Mouse (Mus musculus) liver, adult 2 months (tissue): ENCODE measurements around the gene Sec14l3.

Source experiments
- CTCF ChIP-seq: fragments of 200-500 bp; IDR thresholded peaks from 2 replicates; pipeline ENCODE4 v1.5.1; 2011; ENCODE audit warnings: low read depth, low read length, control low read depth
- POLR2A ChIP-seq: fragments of 200-500 bp; IDR thresholded peaks from 2 replicates; pipeline ENCODE4 v1.6.1; 2011; ENCODE audit warnings: low read length, control low read depth; ENCODE audit not compliant: insufficient read depth; ENCODE audit errors: extremely low read depth

DNA sequence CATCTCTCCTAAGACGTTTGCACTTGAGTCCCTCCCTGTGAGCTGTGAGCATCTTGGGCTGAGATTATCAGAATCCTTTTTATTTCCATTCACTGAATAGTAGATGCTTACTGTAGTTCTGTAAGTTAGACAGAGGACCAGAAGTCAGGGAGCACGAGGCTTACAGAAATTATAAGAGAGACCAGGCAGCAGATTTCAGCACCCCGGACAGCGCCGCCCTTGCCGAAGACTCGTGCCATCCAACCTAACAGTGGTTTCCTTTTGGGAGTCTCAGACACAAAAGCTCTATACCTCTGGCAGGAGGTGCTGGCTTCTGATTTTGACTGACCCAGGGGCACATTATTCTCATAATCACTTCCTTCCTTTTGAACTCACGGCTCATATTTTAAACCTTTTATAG lies 12.0 kb downstream of the Sec14l3 start:
- TF ChIP-seq POLR2A (no peak), CTCF (no peak)
